Mouse (Mus musculus) MEL (cell line): ENCODE measurements around the gene Gm19935.

Experiments used
- BHLHE40 ChIP-seq: IDR thresholded peaks from 2 replicates; pipeline ENCODE4 v1.6.1; 2012; ENCODE audit warnings: low read depth, mild to moderate bottlenecking, inconsistent platforms, low read length, improper control_type of control experiment, borderline replicate concordance
- CTCF ChIP-seq, 3 experiments: IDR thresholded peaks in 2 of 3; conservative IDR thresholded peaks in 1 of 3; 2 replicates each; pipeline ENCODE4 v1.5.1; 2011 to 2012; ENCODE audit warnings: low read length in 3 of 3, low read depth in 2 of 3, mild to moderate bottlenecking in 2 of 3, improper control_type of control experiment in 1 of 3, inconsistent platforms in 1 of 3, mixed read lengths in 1 of 3, moderate library complexity in 1 of 3; ENCODE audit not compliant: control insufficient read depth in 1 of 3, insufficient read depth in 1 of 3, poor library complexity in 1 of 3, severe bottlenecking in 1 of 3
- EP300 ChIP-seq, 2 experiments: IDR thresholded peaks; 2 replicates each; pipeline ENCODE4 v1.6.1; 2011; ENCODE audit warnings: improper control_type of control experiment in 2 of 2, low read length in 2 of 2, low read depth in 1 of 2, mild to moderate bottlenecking in 1 of 2
- GATA1 ChIP-seq: IDR thresholded peaks from 2 replicates; pipeline ENCODE4 v1.6.1; 2011; ENCODE audit warnings: low read depth, low read length, improper control_type of control experiment
- JUND ChIP-seq: IDR thresholded peaks from 2 replicates; pipeline ENCODE4 v1.6.1; 2011; ENCODE audit warnings: low read depth, mild to moderate bottlenecking, improper control_type of control experiment, low read length
- POLR2A ChIP-seq, 2 experiments: IDR thresholded peaks; 2 replicates each; pipeline ENCODE4 v1.6.1; 2011 to 2012; ENCODE audit warnings: low read length in 2 of 2, mild to moderate bottlenecking in 2 of 2, control low read depth in 1 of 2, improper control_type of control experiment in 1 of 2, low read depth in 1 of 2, moderate library complexity in 1 of 2; ENCODE audit not compliant: control insufficient read depth in 1 of 2, insufficient read depth in 1 of 2, poor library complexity in 1 of 2
- RAD21 ChIP-seq: IDR thresholded peaks from 2 replicates; pipeline ENCODE4 v1.6.1; 2011; ENCODE audit warnings: mild to moderate bottlenecking, low read depth, low read length, improper control_type of control experiment
- RCOR1 ChIP-seq: IDR thresholded peaks from 2 replicates; pipeline ENCODE4 v1.6.1; 2012; ENCODE audit warnings: low read depth, mild to moderate bottlenecking, inconsistent platforms, low read length, improper control_type of control experiment
- SIN3A ChIP-seq: IDR thresholded peaks from 2 replicates; pipeline ENCODE4 v1.6.1; 2012; ENCODE audit warnings: low read length, improper control_type of control experiment, inconsistent platforms
- ZC3H11A ChIP-seq: IDR thresholded peaks from 2 replicates; pipeline ENCODE4 v1.6.1; 2012; ENCODE audit warnings: low read depth, mild to moderate bottlenecking, inconsistent platforms, low read length, improper control_type of control experiment
- ZMIZ1 ChIP-seq: IDR thresholded peaks from 2 replicates; pipeline ENCODE4 v1.6.1; 2012; ENCODE audit warnings: low read depth, mild to moderate bottlenecking, inconsistent platforms, low read length, improper control_type of control experiment, moderate library complexity
- ZNF384 ChIP-seq: IDR thresholded peaks from 2 replicates; pipeline ENCODE4 v1.6.1; 2012; ENCODE audit warnings: low read depth, mild to moderate bottlenecking, inconsistent platforms, low read length, improper control_type of control experiment

DNA sequence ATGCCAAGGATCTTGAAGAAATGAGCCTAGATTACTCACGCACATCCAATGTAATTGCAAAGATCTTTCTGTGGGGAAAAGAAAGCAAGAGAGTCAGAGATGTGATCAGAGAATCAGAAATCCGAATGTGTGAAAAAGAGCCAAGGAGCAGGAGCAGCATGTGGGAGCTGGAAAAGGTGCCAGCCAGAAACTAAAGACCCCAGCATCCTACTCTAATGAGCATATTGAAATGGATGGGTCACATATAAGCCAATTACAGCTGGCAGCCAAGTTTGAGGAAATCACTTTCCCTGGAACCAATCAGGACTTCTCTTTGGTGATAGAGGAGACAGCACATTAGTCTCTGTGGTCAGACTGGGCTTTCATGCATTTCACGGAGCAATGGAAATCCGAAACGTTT, 47.4 kb downstream of the Gm19935 start:
- TF ChIP-seq BHLHE40 (no peak), GATA1 (no peak), ZMIZ1 (no peak), CTCF (IDR thresholded peaks at IDR 0.05 in 2 of 3, conservative IDR thresholded peaks at IDR 0.05 in 1 of 3; ENCODE audit: control insufficient read depth in 1 of 3, insufficient read depth in 1 of 3, low read depth in 2 of 3, low read length in 3 of 3, poor library complexity in 1 of 3, severe bottlenecking in 1 of 3) (no peak), JUND (no peak), EP300 (IDR thresholded peaks at IDR 0.05; ENCODE audit: low read depth in 1 of 2, low read length in 2 of 2) (no peak), RAD21 (no peak), RCOR1 (no peak), ZC3H11A (no peak), POLR2A (IDR thresholded peaks at IDR 0.05; ENCODE audit: control insufficient read depth in 1 of 2, insufficient read depth in 1 of 2, low read depth in 1 of 2, low read length in 2 of 2, poor library complexity in 1 of 2) (no peak), SIN3A (no peak), ZNF384 (no peak)
